Mouse (Mus musculus) E14TG2a.4 (cell line): ENCODE results near the gene Grb7.

Experiments
- H3K27me3 ChIP-seq: 2 replicates; pipeline ENCODE4 v1.6.1; 2014; ENCODE audit warnings: low read length, control low read depth; ENCODE audit not compliant: insufficient read depth
- H3K36me3 ChIP-seq: 2 replicates; pipeline ENCODE4 v1.6.1; 2014; ENCODE audit warnings: low read length, control low read depth; ENCODE audit not compliant: insufficient read depth
- H3K4me1 ChIP-seq: replicated peaks from 2 replicates; pipeline ENCODE4 v1.6.1; 2014; ENCODE audit warnings: low read depth, low read length, control low read depth
- H3K4me3 ChIP-seq: replicated peaks from 2 replicates; pipeline ENCODE4 v1.5.1; 2014; ENCODE audit warnings: mild to moderate bottlenecking, low read length
- H3K9me3 ChIP-seq: 2 replicates; pipeline ENCODE4 v1.6.1; 2014; ENCODE audit warnings: low read length, control low read depth
- CTCF ChIP-seq: conservative IDR thresholded peaks from 2 replicates; pipeline ENCODE4 v1.5.1; 2014; ENCODE audit warnings: low read length
- NANOG ChIP-seq: IDR thresholded peaks from 2 replicates; pipeline ENCODE4 v1.6.1; 2014; ENCODE audit warnings: borderline replicate concordance, low read length, mixed read lengths
- POU5F1 ChIP-seq: IDR thresholded peaks from 2 replicates; pipeline ENCODE4 v1.6.1; 2014; ENCODE audit warnings: low read length, borderline replicate concordance

Grb7 gene

GRCm38 (mm10) chr11:98412797-98413301 is 33.3 kb upstream of the Grb7 start:
- TF ChIP-seq POU5F1 (no peak), NANOG (no peak), CTCF (no peak)
- H3K9me3 ChIP-seq = no peaks in the 10 kb centered on the region

GRCm38 (mm10) chr11:98413731-98414130 is 32.5 kb upstream of the Grb7 start:
- Histone ChIP-seq H3K27me3 (peaks cover 62% of the 10 kb centered on the region), H3K4me1 (peaks cover 46% of the 10 kb centered on the region), H3K36me3 (no peaks in the 10 kb centered on the region), H3K9me3 (no peaks in the 10 kb centered on the region), H3K4me3 (no peak overlapping the region)
- TF ChIP-seq NANOG (no peak), POU5F1 (no peak), CTCF (no peak)

More at GRCm38 (mm10) chr11:98412797-98413301, 33.3 kb upstream of the Grb7 start:
- Histone ChIP-seq H3K27me3 (peaks cover 62% of the 10 kb centered on the region), H3K4me3 (peak overlapping the region; percentile 94), H3K36me3 (no peaks in the 10 kb centered on the region), H3K4me1 (peaks cover 40% of the 10 kb centered on the region)

GRCm38 (mm10) chr11:98414162-98414561 is 32.0 kb upstream of the Grb7 start:
- peaks cover 64% of the 10 kb centered on the region for H3K27me3 ChIP-seq
- H3K4me3 ChIP-seq = no peak overlapping the region
- no peaks in the 10 kb centered on the region for H3K9me3 ChIP-seq
- peaks cover 48% of the 10 kb centered on the region for H3K4me1 ChIP-seq
- TF ChIP-seq POU5F1 (no peak), CTCF (no peak), NANOG (no peak)
- H3K36me3 ChIP-seq = no peaks in the 10 kb centered on the region

GRCm38 (mm10) chr11:98417074-98417473 is 29.1 kb upstream of the Grb7 start:
- Histone ChIP-seq H3K36me3 (0 out of 2 replicates have a peak, but pooled peaks cover 8% of the 10 kb centered on the region), H3K9me3 (no peaks in the 10 kb centered on the region), H3K27me3 (peaks cover 46% of the 10 kb centered on the region), H3K4me3 (no peak overlapping the region), H3K4me1 (peaks cover 30% of the 10 kb centered on the region)
- no peak for TF ChIP-seq NANOG
- TF ChIP-seq POU5F1 = no peak
- TF ChIP-seq CTCF = no peak

- H3K36me3 ChIP-seq = peaks cover 16% of the 10 kb centered on the region
- no peak for TF ChIP-seq NANOG
- no peak for TF ChIP-seq POU5F1
- no peak for TF ChIP-seq CTCF
- peaks cover 26% of the 10 kb centered on the region for H3K4me1 ChIP-seq
- H3K4me3 ChIP-seq = no peak overlapping the region
- H3K27me3 ChIP-seq = peaks cover 37% of the 10 kb centered on the region
- H3K9me3 ChIP-seq = no peaks in the 10 kb centered on the region
Observed at GRCm38 (mm10) chr11:98418273-98418672, 27.9 kb upstream of the Grb7 start.

- Histone ChIP-seq H3K36me3 (peaks cover 16% of the 10 kb centered on the region), H3K4me3 (no peak overlapping the region), H3K9me3 (no peaks in the 10 kb centered on the region), H3K27me3 (peaks cover 29% of the 10 kb centered on the region), H3K4me1 (peaks cover 19% of the 10 kb centered on the region)
- TF ChIP-seq CTCF (no peak), NANOG (no peak), POU5F1 (no peak)
Observed at GRCm38 (mm10) chr11:98418939-98419547, 27.2 kb upstream of the Grb7 start.

- TF ChIP-seq POU5F1 (no peak), NANOG (no peak), CTCF (no peak)
- H3K9me3 ChIP-seq = no peaks in the 10 kb centered on the region
- H3K36me3 ChIP-seq = peaks cover 34% of the 10 kb centered on the region
- peaks cover 3% of the 10 kb centered on the region; the same call in 1 of the 2 replicates for H3K4me1 ChIP-seq
- peaks cover 6% of the 10 kb centered on the region; the same call in 1 of the 2 replicates for H3K27me3 ChIP-seq
- H3K4me3 ChIP-seq = no peak overlapping the region
Observed at GRCm38 (mm10) chr11:98426592-98426991, 19.6 kb upstream of the Grb7 start.

- H3K36me3 ChIP-seq = peaks cover 27% of the 10 kb centered on the region
- peaks cover 6% of the 10 kb centered on the region; the same call in 1 of the 2 replicates for H3K27me3 ChIP-seq
- no peaks in the 10 kb centered on the region for H3K9me3 ChIP-seq
- H3K4me3 ChIP-seq = no peak overlapping the region
- TF ChIP-seq POU5F1 (no peak), CTCF (no peak), NANOG (no peak)
- H3K4me1 ChIP-seq = peaks cover 6% of the 10 kb centered on the region; the same call in 1 of the 2 replicates
Observed at GRCm38 (mm10) chr11:98428436-98428835, 17.8 kb upstream of the Grb7 start.
